Mouse (Mus musculus): ENCODE data around the gene Gabrb2. TPM values are rescaled to one million over a fixed set of nuclear protein-coding genes. Genes with fewer than 3 reads are reported as not detected.

The Gabrb2 gene
- total RNA-seq, 2 experiments from 2014 or later, result not detected

Other genes with a start within 250 kb of the Gabrb2 start
- gene Gabra1, start 236.8 kb upstream of the Gabrb2 start, total RNA-seq (2015), result not detected in 2 replicates
- gene Gabra1, start 236.8 kb upstream of the Gabrb2 start, total RNA-seq (2017), result not detected in 2 replicates
- not detected in 2 replicates for gene Gabra6, start 98.7 kb upstream of the Gabrb2 start, total RNA-seq (2015)
- gene Gabra6, start 98.7 kb upstream of the Gabrb2 start, total RNA-seq (2017), result not detected in 2 replicates

All from megakaryocyte progenitor cell, adult 5-6 weeks (primary cell).